Mouse (Mus musculus) cerebellum, postnatal 36 days (tissue): Measurements from ENCODE around the gene Tubgcp6.

Experiments
- DNase-seq, 2 experiments: peaks; one replicate each; pipeline ENCODE4 v3.0.0; 2021 to 2022; ENCODE audit warnings: mixed read lengths in 2 of 2

Tubgcp6 gene

GRCm38 (mm10) chr15:89140659-89141252 is 17.8 kb upstream of the Tubgcp6 start, which contains the start of gene Mapk12:
TSS of gene Mapk12 (minus strand) at chr15:89140703.
- peak; percentile 68 to 75 for DNase-seq

- DNase-seq = peak; percentile 76 to 77
Measured at GRCm38 (mm10) chr15:89140048-89140658, 17.2 kb upstream of the Tubgcp6 start.

DNA sequence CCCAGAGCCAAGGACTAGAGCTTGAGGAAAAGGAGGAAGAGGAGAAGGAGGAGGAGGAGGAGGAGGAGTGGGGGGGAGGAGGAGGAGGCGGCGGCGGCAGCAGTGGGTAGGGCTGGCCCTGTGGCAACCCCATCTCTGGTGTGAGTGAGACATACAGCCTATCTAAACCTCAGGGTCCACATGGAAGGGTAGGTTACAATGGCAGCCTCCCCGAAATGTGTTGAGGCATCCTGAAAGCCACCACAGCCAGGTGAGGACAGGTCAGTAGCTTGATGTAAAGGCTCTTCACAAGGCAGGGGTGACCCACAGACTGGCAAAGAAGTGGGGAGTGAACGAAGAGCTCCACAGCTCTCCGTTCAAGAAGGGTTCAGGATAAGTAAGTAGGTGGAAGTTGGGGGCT is 15.6 kb upstream of the Tubgcp6 start:
- no peak for DNase-seq

GRCm38 (mm10) chr15:89138046-89138405 is 15.1 kb upstream of the Tubgcp6 start:
- DNase-seq = peak; percentile 40 to 56

DNA sequence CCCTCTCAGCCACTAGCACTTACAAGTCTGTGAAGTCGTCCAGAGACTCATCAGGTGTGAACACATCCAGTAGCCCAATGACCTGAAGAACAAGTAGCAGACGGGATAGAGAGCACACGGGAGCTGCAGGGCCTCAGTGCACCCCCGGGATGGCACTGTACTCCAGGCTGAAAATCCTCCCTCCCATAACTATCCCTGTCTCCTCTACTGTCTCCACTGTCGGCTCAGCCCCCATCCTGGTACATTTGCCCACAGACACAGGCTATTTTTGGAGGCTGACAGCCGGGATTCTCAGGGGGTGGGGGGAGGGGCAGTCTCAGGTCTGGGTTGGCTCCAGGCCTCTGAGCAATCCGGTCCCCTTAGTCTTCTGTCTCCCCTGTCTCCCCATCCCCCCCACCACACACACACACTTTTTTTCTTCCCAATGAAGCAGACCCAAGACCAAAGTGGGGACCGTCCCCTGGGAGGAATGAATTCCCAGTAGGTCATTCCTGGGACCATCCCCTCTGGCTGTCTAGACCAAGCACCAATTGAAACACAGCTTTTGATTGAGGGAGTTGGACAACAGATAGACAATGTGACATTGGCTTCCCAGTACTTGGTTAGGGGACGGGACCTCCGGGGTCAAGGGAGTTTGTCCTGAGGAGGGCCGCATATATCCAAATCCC is 14.6 kb upstream of the Tubgcp6 start:
- DNase-seq = peak in 1 of 2 experiments; percentile 38

DNA sequence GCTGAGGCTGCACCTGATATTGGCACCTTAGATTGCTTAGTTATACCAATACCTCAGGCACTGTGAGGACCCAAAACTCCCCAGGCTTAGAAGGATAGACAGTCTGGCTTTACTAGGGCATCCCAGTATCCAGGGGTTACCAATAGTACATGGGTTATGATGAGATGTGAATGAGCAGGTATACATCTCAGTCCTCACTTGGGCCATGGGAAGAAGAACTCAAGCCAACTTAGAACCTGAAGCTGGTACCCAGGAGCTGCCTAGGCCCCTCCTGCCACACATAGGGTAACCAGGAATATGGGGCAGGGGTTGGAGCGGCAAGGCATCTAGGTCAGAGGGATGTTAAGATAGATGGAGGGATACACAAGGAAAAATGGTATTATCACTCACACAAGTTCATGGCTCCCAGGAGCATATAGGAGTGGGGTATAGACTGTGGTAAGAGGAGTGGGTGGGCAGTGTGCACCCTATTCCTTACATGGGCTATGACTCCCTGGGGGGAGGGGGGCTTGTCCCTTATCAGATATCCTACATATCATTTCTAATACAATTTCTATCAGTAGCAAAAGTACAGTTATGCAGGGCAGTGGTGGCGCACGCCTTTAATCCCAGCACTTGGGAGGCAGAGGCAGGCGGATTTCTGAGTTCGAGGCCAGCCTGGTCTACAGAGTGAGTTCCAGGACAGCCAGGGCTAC is 13.7 kb upstream of the Tubgcp6 start:
- peak in 1 of 2 experiments; percentile 1 for DNase-seq

DNA sequence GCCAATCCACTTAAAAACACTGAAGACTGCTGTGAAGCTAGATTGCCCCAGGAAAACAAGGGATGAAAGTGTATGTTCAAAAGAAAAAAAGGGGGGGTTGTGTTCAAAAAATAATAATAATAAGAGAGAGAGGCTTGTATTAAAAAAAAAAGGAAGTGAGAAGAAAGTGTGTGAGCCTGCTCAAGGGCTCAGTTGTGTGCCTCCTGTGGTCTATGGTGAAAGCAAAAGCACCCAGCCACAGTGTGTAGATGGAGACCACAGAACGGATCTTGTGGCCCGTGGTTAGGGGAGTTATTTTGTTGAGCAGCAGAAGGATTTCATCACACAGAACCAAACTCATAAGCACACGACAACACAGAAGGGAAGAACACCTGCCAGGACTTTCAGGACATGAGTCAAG is 8.4 kb upstream of the Tubgcp6 start:
- no peak for DNase-seq

- peak in 1 of 2 experiments; percentile 2 for DNase-seq
Measured at GRCm38 (mm10) chr15:89130245-89130644, 7.3 kb upstream of the Tubgcp6 start.

GRCm38 (mm10) chr15:89128382-89129350 is 5.8 kb upstream of the Tubgcp6 start, which contains the start of gene Hdac10:
TSS of gene Hdac10 (minus strand) at chr15:89128700.
- DNase-seq = peak; percentile 94 to 98

GRCm38 (mm10) chr15:89127364-89127940 is 4.5 kb upstream of the Tubgcp6 start:
- no peak for DNase-seq

DNA sequence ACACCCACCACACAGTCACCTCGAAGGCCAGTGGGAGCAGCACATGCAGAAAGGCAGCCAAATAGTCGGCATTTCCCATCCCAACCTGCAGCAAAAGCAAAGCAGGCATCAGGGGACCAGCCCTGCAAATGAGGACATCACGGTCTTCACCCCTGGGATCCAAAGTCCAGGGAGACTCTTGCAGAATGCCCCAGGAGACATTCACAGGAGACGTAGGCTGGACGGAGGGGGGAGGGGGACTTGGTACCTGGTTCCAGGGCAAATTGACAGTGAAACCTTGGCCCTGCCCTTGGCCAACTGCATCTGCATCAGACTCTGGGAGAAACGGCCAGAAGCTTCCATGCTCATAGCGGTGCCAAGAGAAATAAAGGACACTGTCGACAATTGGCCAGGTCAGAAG is 3.7 kb upstream of the Tubgcp6 start:
- DNase-seq = no peak

DNA sequence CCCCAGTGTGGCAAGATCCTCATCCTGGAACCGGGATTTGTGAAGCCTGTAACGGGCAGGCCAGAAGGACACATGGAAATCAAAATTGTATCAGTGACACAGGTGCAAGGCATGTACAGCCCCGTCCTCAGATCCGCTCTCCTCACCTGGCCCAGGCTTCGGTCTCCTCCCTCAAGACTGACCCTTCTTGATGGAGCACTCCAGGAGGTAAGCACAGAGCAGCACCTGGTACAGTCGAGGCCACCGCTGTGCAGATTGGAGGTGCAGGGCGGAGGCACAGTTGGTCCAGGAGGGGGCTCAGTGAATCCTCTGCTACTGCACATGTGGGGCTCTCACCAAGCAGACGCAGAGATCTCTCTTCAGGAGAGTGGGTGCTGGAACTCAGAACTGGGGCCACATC is 2.4 kb upstream of the Tubgcp6 start:
- DNase-seq = no peak

GRCm38 (mm10) chr15:89124312-89124711 is 1.4 kb upstream of the Tubgcp6 start:
- no peak for DNase-seq

DNA sequence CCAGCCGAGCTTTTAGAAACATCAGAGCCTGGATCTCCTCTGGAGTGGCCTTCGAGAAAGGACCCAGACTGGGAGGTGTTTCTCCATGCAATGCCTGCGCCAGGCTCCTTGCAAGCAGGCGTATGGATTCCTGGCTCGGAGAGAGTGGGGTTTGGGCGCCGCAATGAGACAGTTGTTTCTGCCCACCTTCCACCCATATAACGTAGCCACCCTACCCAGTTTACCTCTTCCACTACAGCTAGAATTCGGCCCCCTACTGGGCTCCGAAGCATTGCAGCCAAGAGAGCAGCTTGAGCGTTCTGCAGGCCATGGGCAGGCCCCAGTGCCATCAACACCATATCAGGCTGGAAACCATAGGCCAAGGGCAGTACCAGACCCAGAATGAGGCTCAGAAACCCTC is 683 bp upstream of the Tubgcp6 start:
- DNase-seq = peak; percentile 58 to 65

GRCm38 (mm10) chr15:89118007-89118406 is 4.9 kb downstream of the Tubgcp6 start:
- no peak for DNase-seq

DNA sequence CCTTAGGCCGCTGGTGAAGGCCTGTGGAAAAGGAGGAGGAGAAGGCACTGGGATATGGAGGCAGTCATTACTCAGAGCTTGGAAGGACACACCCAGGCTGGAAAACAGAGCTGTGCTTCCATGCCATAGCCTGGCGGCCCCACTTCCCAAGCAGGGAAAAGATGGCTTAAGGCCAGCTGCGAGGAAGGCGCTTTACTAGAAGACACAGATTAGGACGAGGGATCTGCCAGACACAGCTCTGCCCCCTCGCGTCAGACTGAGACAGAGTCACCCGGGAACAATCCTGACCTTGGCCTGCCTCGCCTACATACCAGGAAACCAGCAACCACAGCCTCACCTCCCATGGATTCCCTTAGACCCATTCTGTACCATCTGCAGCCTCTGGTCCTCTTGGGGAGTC is 12.8 kb downstream of the Tubgcp6 start:
- peak; percentile 66 to 70 for DNase-seq

DNA sequence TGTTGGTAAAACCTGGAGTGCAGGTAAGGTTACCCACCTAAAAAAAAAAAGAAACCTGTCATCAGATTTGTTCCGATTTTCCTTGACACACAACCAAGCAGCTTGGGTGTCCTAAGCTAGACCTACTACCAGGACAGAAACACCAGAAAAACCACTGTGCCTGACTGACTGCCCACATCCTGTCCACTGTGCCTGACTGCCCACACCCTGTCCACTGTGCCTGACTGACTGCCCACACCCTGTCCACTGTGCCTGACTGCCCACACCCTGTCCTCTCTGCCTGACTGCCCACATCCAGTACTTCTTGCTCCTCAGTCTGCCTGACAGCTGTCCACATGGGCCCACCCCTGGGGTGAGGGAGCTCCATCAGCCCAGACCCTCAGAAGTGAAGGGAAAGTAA is 15.9 kb downstream of the Tubgcp6 start:
- DNase-seq = no peak

- peak; percentile 81 to 82 for DNase-seq
Measured at GRCm38 (mm10) chr15:89106073-89106472, 16.8 kb downstream of the Tubgcp6 start.

- DNase-seq = peak; percentile 95 to 96
Measured at GRCm38 (mm10) chr15:89104425-89104824, 18.5 kb downstream of the Tubgcp6 start.

- DNase-seq = peak in 1 of 2 experiments; percentile 72
Measured at GRCm38 (mm10) chr15:89103921-89104320, 19.0 kb downstream of the Tubgcp6 start.

GRCm38 (mm10) chr15:89102646-89103045 is 20.3 kb downstream of the Tubgcp6 start:
- no peak for DNase-seq

GRCm38 (mm10) chr15:89100823-89101222 is 22.1 kb downstream of the Tubgcp6 start:
- DNase-seq = no peak
